1 mouse cellular context compared by ENCODE assay signal in the genomic region with DNA sequence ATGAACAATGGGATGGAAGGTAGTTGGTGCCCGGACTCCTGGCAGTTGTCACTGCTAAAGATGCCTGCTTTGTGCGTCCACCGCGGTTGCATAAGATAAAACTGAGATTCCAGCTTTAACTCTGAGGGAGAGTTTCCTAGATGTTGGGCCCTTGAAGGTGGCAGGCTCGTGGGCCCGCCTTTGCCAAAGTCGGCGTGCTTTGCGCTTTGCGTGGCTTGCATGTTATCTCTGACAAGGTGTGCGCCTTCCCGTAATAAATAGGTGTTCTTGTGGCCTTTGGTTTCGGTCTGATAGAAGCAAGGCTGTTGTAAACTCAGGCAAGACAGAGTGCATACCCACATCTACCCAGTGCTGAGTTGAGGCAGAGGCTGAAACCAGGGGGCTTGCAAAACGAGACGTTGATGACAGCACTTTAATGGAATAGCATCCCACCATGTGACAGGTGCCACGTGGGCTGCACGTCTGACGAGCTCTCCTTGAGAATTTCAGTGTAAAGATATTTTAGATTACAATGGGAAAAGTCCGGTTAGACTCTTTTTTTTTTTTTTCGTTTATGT.
TF ChIP-seq lines count a peak whose summit lies in the region.

No protein-coding gene starts in this region.

TF ChIP-seq in CH12.LX, 34 proteins besides CTCF, POLR2A, EP300 and RAD21 (continued from another document):
- TF ChIP-seq SIN3A (IDR thresholded peaks at IDR 0.05; ENCODE audit: low read length) (no peak), JUND (conservative IDR thresholded peaks at IDR 0.05; ENCODE audit: low read depth, low read length) (no peak), NELFE (IDR thresholded peaks at IDR 0.05; ENCODE audit: low read depth, low read length) (no peak), HCFC1 (IDR thresholded peaks at IDR 0.05; ENCODE audit: low read depth, low read length) (no peak), SMC3 (IDR thresholded peaks at IDR 0.05; ENCODE audit: low read depth, low read length) (no peak), MAFK (IDR thresholded peaks at IDR 0.05; ENCODE audit: insufficient replicate concordance, low read length) (no peak)
